In the genomic region with DNA sequence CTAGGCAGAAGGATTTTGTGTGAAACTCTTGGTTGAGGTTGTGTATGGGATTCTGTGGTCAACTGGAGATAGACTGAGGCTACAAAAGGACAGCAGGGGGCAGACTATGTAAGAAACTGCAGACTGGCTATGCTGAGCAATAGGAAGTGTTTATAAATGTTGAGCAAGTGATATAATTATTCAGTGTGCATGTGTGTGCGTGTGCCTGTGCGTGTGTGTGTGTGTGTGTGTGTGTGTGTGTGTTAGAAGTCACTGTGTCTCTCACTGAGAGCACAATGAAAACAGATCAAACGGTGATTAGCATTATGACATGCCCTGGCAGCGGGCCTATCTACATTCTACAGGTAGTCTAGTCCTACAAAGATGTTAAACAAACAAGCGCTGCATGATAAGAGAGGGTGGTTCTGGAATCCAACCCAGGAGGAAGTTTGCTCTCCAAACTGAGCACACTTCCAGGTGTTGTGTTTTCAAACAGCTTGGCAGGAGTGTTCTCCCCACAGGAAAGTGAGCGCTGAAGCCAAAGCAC, we compare ENCODE assay signal across 8 mouse cellular contexts. TPM values are rescaled to one million over a fixed set of nuclear protein-coding genes. Genes with fewer than 3 reads are reported as not detected.
DNase-seq lines count a peak whose midpoint lies in the region; ATAC-seq and TF ChIP-seq lines count a peak whose summit lies in the region.
"Had no signal": no experiment of that assay in that cellular context is flagged by ENCODE, and none has a peak within 500 bp of the region (broad histone marks: within the 10 kb centered on the region; RNA-seq: fewer than 3 reads in every experiment).

A gene (plus strand): TSS at position 443 of the 526 bp plus-strand sequence.

- H3K9me3 ChIP-seq in stomach, embryonic 14.5 days (ENCODE audit: control insufficient read depth, low read depth, low read length), result no peaks in the 10 kb centered on the region
- H3K9me3 ChIP-seq: hindbrain, embryonic 15.5 days had no signal

- peak; percentile 69 for ATAC-seq in megakaryocyte, adult 5-6 weeks (ENCODE audit: poor library complexity, severe bottlenecking)
- ATAC-seq in stomach, embryonic 14.5 days (ENCODE audit: insufficient number of reproducible peaks, insufficient read depth, low FRiP score, low read depth), result peak; percentile 89

- H3K79me2 ChIP-seq in C2C12 (ENCODE audit: control insufficient read depth, insufficient read depth), result no peaks in the 10 kb centered on the region

- no peak within 1 kb of the TSS for H3K9ac ChIP-seq in stomach, embryonic 14.5 days (replicated peaks; ENCODE audit: low read depth, low read length)
- H3K9ac ChIP-seq: hindbrain, embryonic 15.5 days had no signal

- 49% methylated on average over 6 of the region's 6 CpGs for WGBS in stomach, embryonic 14.5 days

- H3K27ac ChIP-seq in stomach, embryonic 14.5 days (ENCODE audit: low read length), result no peak within 1 kb of the TSS
- H3K27ac ChIP-seq: hindbrain, embryonic 15.5 days had no signal

- peak; percentile 55 for DNase-seq in ES-CJ7 (ENCODE audit: low read depth, low spot score)
- peak; percentile 65 for DNase-seq in embryo, embryonic 11 days
- DNase-seq in heart, postnatal 25 days (ENCODE audit: low spot score), result peak; percentile 82
- peak; percentile 37 to 57 for DNase-seq in layer of hippocampus, postnatal 10 days (ENCODE audit: low spot score in 2 of 2)

- H3K4me2 ChIP-seq in stomach, embryonic 14.5 days (replicated peaks; ENCODE audit: low read depth, low read length), result no peak within 1 kb of the TSS
- H3K4me2 ChIP-seq: hindbrain, embryonic 15.5 days had no signal

- 0 out of 2 replicates have a peak, but pooled peaks cover 3% of the 10 kb centered on the region for H3K4me1 ChIP-seq in stomach, embryonic 14.5 days (ENCODE audit: control insufficient read depth, insufficient read depth, low read length)
- H3K4me1 ChIP-seq: hindbrain, embryonic 15.5 days had no signal

- H3K36me3 ChIP-seq in C2C12 (ENCODE audit: control insufficient read depth, insufficient read depth), result no peaks in the 10 kb centered on the region
- no peaks in the 10 kb centered on the region for H3K36me3 ChIP-seq in stomach, embryonic 14.5 days (ENCODE audit: control insufficient read depth, insufficient read depth, low read length)
- H3K36me3 ChIP-seq: hindbrain, embryonic 15.5 days had no signal

- no peak within 1 kb of the TSS for H3K4me3 ChIP-seq in C2C12 (ENCODE audit: insufficient read depth, poor library complexity, severe bottlenecking)
- H3K4me3 ChIP-seq in stomach, embryonic 14.5 days (ENCODE audit: low read depth, low read length), result no peak within 1 kb of the TSS
- H3K4me3 ChIP-seq: hindbrain, embryonic 15.5 days had no signal

- intact Hi-C loops in heart, postnatal 25 days (cut with DNase I), result loop anchor here (1.0 to 5.0 kb wide), 2 partner anchors 67 to 214 kb away; a partner anchor contains a TSS

- H3ac ChIP-seq in C2C12 (ENCODE audit: control insufficient read depth, insufficient read length, low read depth), result no peak within 1 kb of the TSS

- H3K79me3 ChIP-seq in C2C12 (ENCODE audit: low read depth), result no peaks in the 10 kb centered on the region

- H3K27me3 ChIP-seq in C2C12 (ENCODE audit: control insufficient read depth, insufficient read depth, insufficient read length), result no peaks in the 10 kb centered on the region
- no peaks in the 10 kb centered on the region for H3K27me3 ChIP-seq in stomach, embryonic 14.5 days (ENCODE audit: control insufficient read depth, insufficient read depth, low read length)
- H3K27me3 ChIP-seq: hindbrain, embryonic 15.5 days had no signal

- TF ChIP-seq CTCF in C2C12 (IDR thresholded peaks at IDR 0.05; ENCODE audit: control insufficient read depth, insufficient read depth, insufficient read length), result peak; percentile 13

TF ChIP-seq in C2C12, 6 proteins besides CTCF, POLR2A, EP300 and RAD21:
- TF ChIP-seq MYOD1 (IDR thresholded peaks at IDR 0.05; ENCODE audit: control insufficient read depth, insufficient read length, low read depth) (no peak), MYOG (IDR thresholded peaks at IDR 0.05; ENCODE audit: control insufficient read depth, extremely low read depth, insufficient read length) (no peak), USF1 (IDR thresholded peaks at IDR 0.05; ENCODE audit: low read depth) (no peak), FOSL1 (IDR thresholded peaks at IDR 0.05; ENCODE audit: insufficient read depth, low read length, poor library complexity, severe bottlenecking) (no peak), CEBPB (IDR thresholded peaks at IDR 0.05; ENCODE audit: low read depth) (no peak), MAX (IDR thresholded peaks at IDR 0.05) (no peak)

RNA-seq across cellular contexts. Expression of the gene that starts here (rescaled TPM):
- polyA plus RNA-seq in C2C12 (2012; fragmentation: generic; extraction: Trizol), result not detected
- total RNA-seq in heart, postnatal 25 days (2021), result 1 to 10 TPM; 7.3 to 8.7 TPM
- total RNA-seq in layer of hippocampus, postnatal 10 days (2021), result 1 to 10 TPM; 1.7 to 1.9 TPM
- 2.9 and 3.6 TPM in 2 replicates for total RNA-seq in megakaryocyte, adult 5-6 weeks (2015)
- 4.9 and 5.0 TPM in 2 replicates for total RNA-seq in megakaryocyte, adult 5-6 weeks (2017)
- 0.07 TPM in 1 of 2 replicates, not detected in the other for polyA plus RNA-seq in stomach, embryonic 14.5 days (2014; fragmentation: Nextera tagmentation; extraction: Ambion mirVana)

Comparison
In these comparisons a context has a peak if more than half of its experiments do, and no peak if none do; other contexts are left out.
1. Peak in ATAC-seq in stomach, embryonic 14.5 days; RNA of the gene not detected or under 1 TPM.